Mouse (Mus musculus): ENCODE measurements at regions not wholly inside any gene's neighbourhood (a gene's known extent, or its start where the extent isn't known, plus 50 kb on each side); places are given as distances from the start of the nearest gene placed in this dataset.
A peak's percentile ranks its signal among the peaks of the same experiment; 100 is the strongest.

DNA sequence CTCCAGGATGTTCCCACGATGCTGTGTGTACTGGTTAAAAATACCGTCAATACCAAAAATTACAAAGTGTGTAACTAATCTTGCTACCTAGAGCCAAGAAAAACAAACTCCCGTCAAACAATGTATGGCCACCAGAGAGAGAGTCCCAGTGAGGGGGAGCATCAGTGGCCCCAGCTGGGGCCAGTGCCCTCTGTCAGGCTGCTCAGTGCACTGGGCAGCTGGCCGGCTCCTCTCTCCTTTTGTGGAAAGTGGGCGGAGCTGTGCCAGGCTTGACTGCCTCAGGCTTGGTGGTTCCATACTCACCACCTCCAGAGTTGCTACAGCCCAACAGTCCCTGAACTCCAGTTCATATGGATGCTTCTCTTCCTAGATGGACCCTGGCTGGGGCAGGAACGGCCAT lies 53.8 kb upstream of the Sept5 start:
- DNase-seq = no peak

GRCm38 (mm10) chr16:18686044-18686761 lies 56.4 kb upstream of the Sept5 start:
- no peak for DNase-seq

GRCm38 (mm10) chr16:18686916-18687315 lies 57.2 kb upstream of the Sept5 start:
- DNase-seq = peak; percentile 13 to 44

DNA sequence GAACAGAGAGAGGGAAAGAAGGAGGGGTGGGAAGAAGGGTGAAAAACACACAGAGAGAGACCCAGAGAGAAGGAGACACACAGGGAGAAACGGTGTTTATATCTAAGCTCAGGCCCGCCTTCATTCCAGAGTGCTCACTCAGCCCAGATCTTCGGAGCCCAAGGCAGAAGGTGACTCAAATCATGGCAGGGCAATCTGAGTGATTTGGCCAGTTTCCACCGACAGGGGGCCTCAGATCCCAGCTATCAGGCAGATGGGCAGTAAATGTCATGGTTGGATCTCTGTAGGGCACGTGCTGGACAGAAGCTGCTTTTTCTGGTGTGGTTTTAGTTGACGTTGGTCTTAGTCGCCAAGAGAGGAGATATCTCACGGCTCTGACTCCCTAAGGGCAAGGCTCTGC lies 57.6 kb upstream of the Sept5 start:
- DNase-seq = peak in 1 of 2 experiments; percentile 15

DNA sequence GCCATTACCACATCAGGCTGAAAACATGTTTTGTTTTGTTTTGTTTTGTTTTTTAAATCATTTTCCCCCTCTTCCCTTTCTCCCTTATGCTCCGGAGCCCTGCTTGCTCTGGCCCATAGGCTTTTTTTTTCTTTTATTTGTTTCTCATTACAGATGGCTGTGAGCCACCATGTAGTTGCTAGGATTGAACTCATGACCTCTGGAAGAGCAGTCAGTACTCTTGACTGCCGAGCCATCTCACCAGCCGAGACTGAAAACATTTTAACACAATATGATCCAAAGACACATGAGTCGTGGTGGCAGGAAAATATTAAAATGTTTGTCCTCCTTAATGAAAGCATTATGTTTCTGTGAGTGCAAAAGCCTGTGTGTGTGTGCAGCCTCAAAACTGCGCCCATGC lies 65.8 kb upstream of the Sept5 start:
- DNase-seq = no peak

DNA sequence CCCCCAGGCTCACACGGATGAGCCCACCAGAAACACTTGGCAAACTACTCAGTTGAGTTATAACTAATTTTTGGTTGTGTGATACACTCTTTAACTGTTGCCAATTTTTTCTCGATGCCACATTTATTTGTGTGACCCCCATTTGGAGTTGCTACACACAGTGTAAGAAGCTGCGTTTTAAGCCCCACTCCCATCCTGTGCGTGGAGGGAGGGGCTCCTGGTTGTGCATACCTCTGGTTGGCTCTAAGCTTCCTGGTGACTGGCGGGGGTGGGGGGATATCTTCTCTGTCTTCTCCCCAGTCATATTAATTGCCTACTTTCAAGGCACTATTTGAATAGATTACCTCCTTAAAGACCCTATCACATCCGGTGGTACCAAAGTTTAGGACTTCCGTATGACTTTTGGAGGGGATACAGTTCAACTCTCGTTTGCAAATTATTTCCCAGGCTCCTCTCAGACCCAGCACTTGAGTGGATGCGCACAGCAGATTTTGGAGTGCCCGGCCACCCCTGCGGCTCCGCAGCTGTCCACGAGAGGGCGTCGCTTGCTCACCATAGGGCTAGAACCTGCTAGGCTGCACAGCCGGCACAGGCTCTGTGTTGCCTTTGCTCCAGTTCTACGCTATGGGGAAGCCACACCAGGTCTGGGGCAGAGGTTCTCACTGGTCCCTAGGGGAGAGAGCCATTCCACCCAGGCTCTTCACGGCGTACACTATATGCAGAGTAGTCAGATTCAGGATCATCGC lies 66.5 kb upstream of the Sept5 start:
- peak; percentile 38 to 43 for DNase-seq

DNA sequence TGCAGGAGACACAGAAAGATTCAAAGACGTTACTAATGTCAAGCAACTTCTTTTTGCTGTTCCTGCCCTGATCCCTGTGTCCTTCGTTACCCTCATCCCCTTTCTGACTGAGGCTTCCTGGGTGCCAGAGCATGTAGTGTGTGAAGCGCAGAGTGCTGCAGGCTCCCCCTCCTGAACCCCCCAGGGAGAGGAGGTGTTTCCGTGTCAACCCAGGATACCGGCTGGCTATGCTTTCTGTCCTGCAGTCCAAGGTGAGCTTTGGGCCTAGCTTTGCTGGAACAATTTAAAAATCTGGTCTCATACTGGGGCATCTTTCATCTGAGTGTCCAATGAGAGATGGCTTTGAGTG lies 67.0 kb upstream of the Sept5 start:
- DNase-seq = no peak

DNA sequence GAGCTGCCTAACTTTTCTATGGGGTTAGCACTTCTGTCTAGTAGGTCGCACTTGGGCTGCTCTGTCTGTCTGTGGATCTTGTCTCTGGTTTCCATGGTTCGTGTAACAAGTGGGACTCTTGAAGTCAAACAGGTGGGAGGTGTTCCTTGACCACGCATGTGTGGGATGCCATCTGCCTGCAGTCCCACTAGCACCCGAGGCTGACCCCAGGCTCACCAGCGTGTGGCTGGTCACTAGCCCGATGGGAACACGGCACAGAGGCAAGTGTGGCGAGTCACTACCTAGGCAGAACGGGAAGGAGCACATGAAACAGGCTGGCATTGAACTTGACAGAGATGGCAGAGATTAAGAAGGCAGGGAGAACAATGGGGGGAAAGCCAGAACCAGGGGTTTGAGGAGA lies 72.5 kb upstream of the Cldn5 start:
- DNase-seq = no peak

- DNase-seq = no peak
These were observed 71.5 kb upstream of the Cldn5 start for GRCm38 (mm10) chr16:18705028-18705648.

DNA sequence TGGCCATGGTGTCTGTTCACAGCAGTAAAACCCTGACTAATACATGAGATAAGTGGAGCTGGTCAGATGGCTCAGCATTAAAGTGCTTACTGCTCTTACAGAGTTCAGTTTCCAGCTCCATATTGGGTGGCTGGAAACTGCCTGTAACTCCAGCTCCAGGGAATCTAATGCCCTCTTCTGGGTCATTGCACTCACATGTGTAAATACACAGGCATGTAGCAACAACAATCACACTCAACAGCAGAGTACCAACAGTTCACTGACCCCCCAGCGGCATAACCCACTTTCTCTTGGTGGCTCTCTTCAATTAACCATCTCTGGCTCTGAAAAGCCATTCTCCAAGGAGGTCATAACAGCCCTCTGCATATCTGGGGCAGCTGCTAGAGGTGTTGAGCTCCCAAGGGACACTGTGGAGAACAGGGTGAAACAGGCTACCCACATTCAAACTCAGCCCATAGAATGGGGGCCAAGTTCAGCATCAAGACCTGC lies 65.0 kb upstream of the Cldn5 start:
- DNase-seq = no peak

- DNase-seq = no peak
These were observed 63.6 kb upstream of the Cldn5 start for GRCm38 (mm10) chr16:18713017-18713416.

- DNase-seq = no peak
These were observed 61.3 kb upstream of the Cldn5 start for GRCm38 (mm10) chr16:18715381-18715780.

DNA sequence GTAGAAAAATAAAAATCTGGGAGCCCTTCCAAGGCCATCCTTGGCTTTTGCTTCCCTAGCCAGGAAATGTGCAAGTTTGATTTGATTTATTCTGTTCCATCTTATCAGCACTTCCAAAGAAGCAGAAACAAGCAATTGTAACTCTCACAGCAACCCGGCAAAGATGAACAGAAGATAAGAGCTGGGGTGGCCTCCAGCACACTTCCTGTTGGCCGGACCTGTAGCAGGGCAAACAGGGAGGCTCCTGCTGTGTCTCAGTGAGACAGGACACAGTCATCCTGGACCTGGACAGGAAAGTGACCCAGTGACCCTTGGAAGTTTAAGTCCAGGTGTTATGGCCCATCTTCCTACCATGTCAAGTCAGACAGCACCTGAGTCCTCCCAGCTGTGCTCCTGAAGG lies 58.6 kb upstream of the Cldn5 start:
- DNase-seq = no peak

GRCm38 (mm10) chr16:18720433-18721233 lies 56.0 kb upstream of the Cldn5 start:
- no peak for DNase-seq

- DNase-seq = no peak
These were observed 53.3 kb upstream of the Cldn5 start for GRCm38 (mm10) chr16:18723186-18723843.

DNA sequence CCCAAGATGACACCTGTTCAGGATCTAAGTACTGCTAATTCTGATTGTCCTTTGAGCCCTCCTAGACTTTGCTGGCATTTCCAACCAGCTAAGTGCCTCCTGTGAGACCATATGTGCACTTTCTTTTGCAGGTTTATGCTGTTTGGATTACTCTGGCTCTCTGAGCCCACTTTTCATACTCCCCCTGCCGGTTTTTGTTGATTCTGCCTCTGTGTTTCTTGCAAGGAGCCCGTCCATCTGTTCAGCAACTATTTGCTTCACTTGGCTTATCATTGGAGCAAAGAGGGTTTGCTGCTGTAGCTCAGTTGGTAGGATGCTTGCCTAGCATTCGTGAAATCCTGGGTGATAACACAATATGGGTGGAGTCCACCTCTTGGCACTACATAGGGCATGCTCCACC lies 52.8 kb upstream of the Cldn5 start:
- no peak for DNase-seq

GRCm38 (mm10) chr16:18724706-18725105 lies 51.9 kb upstream of the Cldn5 start:
- no peak for DNase-seq

All from thymus, adult 18-20 months (tissue).